Mouse (Mus musculus): ENCODE measurements at regions not wholly inside any gene's neighbourhood (a gene's known extent, or its start where the extent isn't known, plus 50 kb on each side); places are given as distances from the start of the nearest gene placed in this dataset.

DNA sequence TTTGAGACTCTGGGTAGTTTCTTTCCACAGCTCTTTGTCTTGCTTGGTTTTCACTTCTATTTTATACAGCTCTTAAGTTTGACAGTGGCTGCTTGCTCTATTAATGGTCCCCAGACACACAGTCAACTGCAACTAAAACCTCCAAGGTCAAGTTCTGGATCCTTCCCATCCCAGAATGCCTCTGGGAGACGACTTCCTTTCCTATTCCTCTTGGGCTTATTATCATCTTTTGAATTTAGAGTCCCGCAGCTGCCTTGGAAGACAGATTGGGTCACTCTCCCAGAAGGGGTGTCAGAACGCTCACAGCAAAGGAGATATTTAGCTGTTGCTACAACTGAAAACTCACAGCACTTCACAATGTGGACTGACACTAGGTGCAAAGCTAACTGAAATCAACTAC lies 75.3 kb upstream of the Jade1 start:
- TF ChIP-seq EP300 (IDR thresholded peaks at IDR 0.05; ENCODE audit: low read depth) (no peak), CTCF (IDR thresholded peaks at IDR 0.05; ENCODE audit: low read depth) (no peak)
- no peak for ATAC-seq (ENCODE audit: insufficient read depth)
- 60% methylated on average over 3 of the region's 3 CpGs for WGBS (ENCODE audit: insufficient replicate concordance)
- H3K27me3 ChIP-seq (ENCODE audit: control insufficient read depth, insufficient read depth, low read length): no peaks in the 10 kb centered on the region
- no peak overlapping the region for H3K9ac ChIP-seq (replicated peaks)
- no peak overlapping the region for H3K4me3 ChIP-seq (ENCODE audit: insufficient read depth in 1 of 2, low read depth in 2 of 2, low read length in 2 of 2)
- no peak overlapping the region for H3K4me2 ChIP-seq (ENCODE audit: low read depth)
- H3K4me1 ChIP-seq (replicated peaks; ENCODE audit: control insufficient read depth in 2 of 2, insufficient read depth in 2 of 2, low read length in 1 of 2): 0 out of 4 replicates have a peak, but pooled peaks cover 0 to 3% of the 10 kb centered on the region in 2 experiments
- no peaks in the 10 kb centered on the region for H3K9me3 ChIP-seq (ENCODE audit: control insufficient read depth, low read length)
- no peaks in the 10 kb centered on the region for H3K36me3 ChIP-seq (replicated peaks; ENCODE audit: control insufficient read depth, insufficient read depth, low read depth)
- DNase-seq (ENCODE audit: low read depth in 3 of 3, low spot score in 3 of 3): no peak
- H3K27ac ChIP-seq: no peak overlapping the region

DNA sequence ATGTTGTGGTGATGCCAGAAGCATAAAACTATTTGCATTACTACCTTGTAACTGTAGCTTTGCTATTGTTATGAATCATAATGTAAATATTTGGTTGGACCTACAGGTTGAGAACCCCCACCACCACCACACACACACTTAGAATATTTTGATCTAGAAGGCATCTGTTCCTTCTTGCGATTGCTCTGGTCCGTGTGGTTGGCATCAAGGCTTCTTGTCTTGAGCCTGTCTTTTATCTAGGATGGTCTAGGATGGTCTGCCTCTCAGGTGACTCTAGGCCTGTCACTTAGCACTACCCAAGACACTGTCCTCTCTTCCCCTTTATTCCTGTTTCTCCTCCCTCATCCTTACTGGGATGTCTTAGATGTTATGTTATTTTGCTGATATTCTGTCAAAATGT lies 76.6 kb upstream of the Jade1 start:
- no peak for ATAC-seq (ENCODE audit: insufficient read depth)
- H3K27ac ChIP-seq: no peak overlapping the region

GRCm38 (mm10) chr3:41476516-41476915 lies 79.0 kb upstream of the Jade1 start:
- no peak for ATAC-seq (ENCODE audit: insufficient read depth)
- no peak for DNase-seq (ENCODE audit: low read depth in 3 of 3, low spot score in 3 of 3)
- WGBS (ENCODE audit: insufficient replicate concordance): 65% methylated on average over 6 of the region's 6 CpGs
- Histone ChIP-seq H3K4me3 (ENCODE audit: insufficient read depth in 1 of 2, low read depth in 2 of 2, low read length in 2 of 2) (no peak overlapping the region), H3K9ac (replicated peaks) (no peak overlapping the region), H3K36me3 (replicated peaks; ENCODE audit: control insufficient read depth, insufficient read depth, low read depth) (no peaks in the 10 kb centered on the region), H3K4me2 (ENCODE audit: low read depth) (no peak overlapping the region), H3K27ac (no peak overlapping the region), H3K9me3 (ENCODE audit: control insufficient read depth, low read length) (no peaks in the 10 kb centered on the region), H3K4me1 (replicated peaks; ENCODE audit: control insufficient read depth in 2 of 2, insufficient read depth in 2 of 2, low read length in 1 of 2) (no peaks in the 10 kb centered on the region), H3K27me3 (ENCODE audit: control insufficient read depth, insufficient read depth, low read length) (no peaks in the 10 kb centered on the region)
- TF ChIP-seq EP300 (IDR thresholded peaks at IDR 0.05; ENCODE audit: low read depth): no peak
- no peak for TF ChIP-seq CTCF (IDR thresholded peaks at IDR 0.05; ENCODE audit: low read depth)

More for the DNA sequence above, 76.6 kb upstream of the Jade1 start:
- Histone ChIP-seq H3K4me3 (ENCODE audit: insufficient read depth in 1 of 2, low read depth in 2 of 2, low read length in 2 of 2) (no peak overlapping the region), H3K9ac (replicated peaks) (no peak overlapping the region), H3K4me1 (replicated peaks; ENCODE audit: control insufficient read depth in 2 of 2, insufficient read depth in 2 of 2, low read length in 1 of 2) (0 out of 4 replicates have a peak, but pooled peaks cover 0 to 3% of the 10 kb centered on the region in 2 experiments), H3K36me3 (replicated peaks; ENCODE audit: control insufficient read depth, insufficient read depth, low read depth) (no peaks in the 10 kb centered on the region), H3K27me3 (ENCODE audit: control insufficient read depth, insufficient read depth, low read length) (no peaks in the 10 kb centered on the region), H3K9me3 (ENCODE audit: control insufficient read depth, low read length) (no peaks in the 10 kb centered on the region), H3K4me2 (ENCODE audit: low read depth) (no peak overlapping the region)
- DNase-seq (ENCODE audit: low read depth in 3 of 3, low spot score in 3 of 3): no peak
- 58% methylated on average over 2 of the region's 2 CpGs for WGBS (ENCODE audit: insufficient replicate concordance)
- TF ChIP-seq EP300 (IDR thresholded peaks at IDR 0.05; ENCODE audit: low read depth) (no peak), CTCF (IDR thresholded peaks at IDR 0.05; ENCODE audit: low read depth) (no peak)

DNA sequence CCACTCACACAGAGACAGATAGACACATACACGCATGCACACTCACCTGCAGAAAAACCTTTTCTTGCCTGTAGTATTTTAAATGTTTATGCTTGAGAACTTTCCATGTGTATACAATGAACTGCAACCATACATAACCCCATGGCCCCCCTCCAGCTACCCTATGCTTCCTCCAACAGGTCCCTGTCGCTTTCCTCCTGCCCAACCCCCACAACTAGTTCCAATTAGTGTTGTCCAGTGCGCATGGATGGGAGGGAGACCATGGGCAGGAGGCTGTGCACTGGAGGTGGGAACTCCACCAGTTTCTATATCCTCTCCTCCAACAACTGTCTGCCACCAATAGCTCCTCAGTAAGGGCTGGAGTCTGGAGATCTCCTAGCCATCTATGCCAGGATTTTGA lies 82.9 kb upstream of the Jade1 start:
- Histone ChIP-seq H3K27ac (no peak overlapping the region), H3K36me3 (replicated peaks; ENCODE audit: control insufficient read depth, insufficient read depth, low read depth) (no peaks in the 10 kb centered on the region), H3K9ac (replicated peaks) (no peak overlapping the region), H3K4me3 (ENCODE audit: insufficient read depth in 1 of 2, low read depth in 2 of 2, low read length in 2 of 2) (no peak overlapping the region), H3K9me3 (ENCODE audit: control insufficient read depth, low read length) (no peaks in the 10 kb centered on the region), H3K4me1 (replicated peaks; ENCODE audit: control insufficient read depth in 2 of 2, insufficient read depth in 2 of 2, low read length in 1 of 2) (no peaks in the 10 kb centered on the region), H3K4me2 (ENCODE audit: low read depth) (no peak overlapping the region), H3K27me3 (ENCODE audit: control insufficient read depth, insufficient read depth, low read length) (no peaks in the 10 kb centered on the region)
- no peak for ATAC-seq (ENCODE audit: insufficient read depth)
- DNase-seq (ENCODE audit: low read depth in 3 of 3, low spot score in 3 of 3): no peak
- 65% methylated on average over 3 of the region's 3 CpGs for WGBS (ENCODE audit: insufficient replicate concordance)
- TF ChIP-seq CTCF (IDR thresholded peaks at IDR 0.05; ENCODE audit: low read depth) (no peak), EP300 (IDR thresholded peaks at IDR 0.05; ENCODE audit: low read depth) (no peak)

DNA sequence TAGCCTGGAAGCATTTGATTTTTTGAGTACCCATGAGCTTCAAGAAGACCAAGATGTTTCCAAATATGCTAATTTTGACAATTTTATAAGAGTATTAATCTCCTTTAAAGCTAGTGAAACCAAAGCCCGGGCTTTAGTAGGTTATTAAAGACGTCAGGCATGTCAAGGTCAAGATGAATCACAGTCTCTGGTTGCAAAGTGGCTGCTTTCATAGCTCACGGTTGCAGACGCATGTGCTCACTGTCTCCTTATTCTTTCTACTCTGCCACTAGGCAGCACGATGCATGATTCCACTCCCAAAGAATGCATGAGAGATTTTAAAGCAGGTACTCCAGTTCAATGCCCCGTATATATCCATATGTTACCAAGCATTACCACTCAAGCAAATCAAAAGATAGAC lies 86.4 kb upstream of the Jade1 start:
- H3K4me1 ChIP-seq (replicated peaks; ENCODE audit: control insufficient read depth in 2 of 2, insufficient read depth in 2 of 2, low read length in 1 of 2): no peaks in the 10 kb centered on the region
- WGBS (ENCODE audit: insufficient replicate concordance): 62% methylated on average over 6 of the region's 6 CpGs
- H3K4me3 ChIP-seq (ENCODE audit: insufficient read depth in 1 of 2, low read depth in 2 of 2, low read length in 2 of 2): no peak overlapping the region
- no peak for ATAC-seq (ENCODE audit: insufficient read depth)
- H3K4me2 ChIP-seq (ENCODE audit: low read depth): no peak overlapping the region
- no peak for TF ChIP-seq EP300 (IDR thresholded peaks at IDR 0.05; ENCODE audit: low read depth)
- TF ChIP-seq CTCF (IDR thresholded peaks at IDR 0.05; ENCODE audit: low read depth): no peak
- H3K27ac ChIP-seq: no peak overlapping the region
- no peaks in the 10 kb centered on the region for H3K9me3 ChIP-seq (ENCODE audit: control insufficient read depth, low read length)
- H3K36me3 ChIP-seq (replicated peaks; ENCODE audit: control insufficient read depth, insufficient read depth, low read depth): no peaks in the 10 kb centered on the region
- no peaks in the 10 kb centered on the region for H3K27me3 ChIP-seq (ENCODE audit: control insufficient read depth, insufficient read depth, low read length)
- H3K9ac ChIP-seq (replicated peaks): no peak overlapping the region
- no peak for DNase-seq (ENCODE audit: low read depth in 3 of 3, low spot score in 3 of 3)
